Mouse (Mus musculus): ENCODE measurements around the gene Ormdl3. TPM values are rescaled to one million over a fixed set of nuclear protein-coding genes. Genes with fewer than 3 reads are reported as not detected.
"Not testable (repeated sequence)": the region's sequence is repeated elsewhere in the genome, so short reads cannot be mapped to it uniquely, and the experiment has no call there.

Ormdl3 gene
- polyA plus RNA-seq (2014; fragmentation: Nextera tagmentation; extraction: Ambion mirVana): 10.9 and 11.7 TPM in 2 replicates

- Histone ChIP-seq H3K9me3 (ENCODE audit: control insufficient read depth, low read length) (no peaks in the 10 kb centered on the region), H3K27ac (ENCODE audit: low read depth, low read length) (peak within 1 kb of the TSS; percentile 97), H3K36me3 (ENCODE audit: control insufficient read depth, insufficient read depth, low read length) (peaks cover 8% of the 10 kb centered on the region; the same call in 1 of the 2 replicates), H3K4me2 (peak within 1 kb of the TSS; percentile 89), H3K4me3 (ENCODE audit: low read depth, low read length) (peak within 1 kb of the TSS; percentile 70), H3K9ac (ENCODE audit: low read depth, low read length) (peak within 1 kb of the TSS; percentile 75), H3K4me1 (replicated peaks; ENCODE audit: control insufficient read depth, insufficient read depth, low read length) (peaks cover 58% of the 10 kb centered on the region), H3K27me3 (replicated peaks; ENCODE audit: control insufficient read depth, insufficient read depth, low read length) (no peaks in the 10 kb centered on the region)
- DNase-seq (ENCODE audit: low spot score): peak; percentile 99
- ATAC-seq (replicated peaks; ENCODE audit: low FRiP score): peak; percentile 77
- WGBS: under 1% methylated on average over 49 of the region's 49 CpGs
These were observed at the start of gene Ormdl3 for GRCm38 (mm10) chr11:98586892-98587563. Gene Ormdl3 (minus strand): TSS chr11:98587368.

GRCm38 (mm10) chr11:98635312-98635970 lies 48.3 kb upstream of the Ormdl3 start:
- H3K4me3 ChIP-seq (ENCODE audit: low read depth, low read length); H3K9ac ChIP-seq (ENCODE audit: low read depth, low read length); H3K4me2 ChIP-seq; DNase-seq (ENCODE audit: low spot score); H3K4me1 ChIP-seq (replicated peaks; ENCODE audit: control insufficient read depth, insufficient read depth, low read length); H3K9me3 ChIP-seq (ENCODE audit: control insufficient read depth, low read length); H3K27ac ChIP-seq (ENCODE audit: low read depth, low read length); H3K27me3 ChIP-seq (replicated peaks; ENCODE audit: control insufficient read depth, insufficient read depth, low read length); ATAC-seq (replicated peaks; ENCODE audit: low FRiP score); H3K36me3 ChIP-seq (ENCODE audit: control insufficient read depth, insufficient read depth, low read length): not testable (repeated sequence)
- WGBS: 27% methylated on average over 10 of the region's 10 CpGs

DNA sequence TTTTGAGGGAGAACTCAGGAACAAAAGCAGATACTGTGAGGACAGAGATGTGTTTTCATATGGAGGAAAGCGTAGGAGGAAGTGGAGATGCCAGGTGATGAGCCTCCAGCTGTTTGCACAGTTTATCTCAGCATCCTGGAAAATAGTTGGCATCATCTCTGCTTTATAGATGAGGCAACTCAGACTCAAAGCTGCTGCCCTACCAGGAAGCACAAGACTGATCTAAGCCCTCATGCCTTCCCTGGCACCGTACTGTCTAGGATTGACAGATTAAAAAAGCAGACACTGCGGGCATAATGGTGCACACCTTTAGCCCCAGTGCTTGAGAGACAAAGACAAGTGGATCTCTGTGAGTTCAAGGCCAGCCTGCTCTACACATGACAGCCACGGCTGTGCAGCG lies 43.5 kb upstream of the Ormdl3 start:
- no peaks in the 10 kb centered on the region for H3K9me3 ChIP-seq (ENCODE audit: control insufficient read depth, low read length)
- ATAC-seq (replicated peaks; ENCODE audit: low FRiP score): no peak
- no peaks in the 10 kb centered on the region for H3K27me3 ChIP-seq (replicated peaks; ENCODE audit: control insufficient read depth, insufficient read depth, low read length)
- 85% methylated on average over 5 of the region's 5 CpGs for WGBS
- no peak for DNase-seq (ENCODE audit: low spot score)
- H3K4me1 ChIP-seq (replicated peaks; ENCODE audit: control insufficient read depth, insufficient read depth, low read length): no peaks in the 10 kb centered on the region
- no peak overlapping the region for H3K4me3 ChIP-seq (ENCODE audit: low read depth, low read length)
- no peak overlapping the region for H3K9ac ChIP-seq (ENCODE audit: low read depth, low read length)
- H3K27ac ChIP-seq (ENCODE audit: low read depth, low read length): no peak overlapping the region
- no peaks in the 10 kb centered on the region for H3K36me3 ChIP-seq (ENCODE audit: control insufficient read depth, insufficient read depth, low read length)
- H3K4me2 ChIP-seq: no peak overlapping the region

GRCm38 (mm10) chr11:98628706-98629105 lies 41.5 kb upstream of the Ormdl3 start:
- Histone ChIP-seq H3K9ac (ENCODE audit: low read depth, low read length) (no peak overlapping the region), H3K4me3 (ENCODE audit: low read depth, low read length) (no peak overlapping the region), H3K27ac (ENCODE audit: low read depth, low read length) (no peak overlapping the region), H3K36me3 (ENCODE audit: control insufficient read depth, insufficient read depth, low read length) (no peaks in the 10 kb centered on the region), H3K4me2 (no peak overlapping the region), H3K9me3 (ENCODE audit: control insufficient read depth, low read length) (peaks cover 2% of the 10 kb centered on the region; the same call in 1 of the 2 replicates), H3K4me1 (replicated peaks; ENCODE audit: control insufficient read depth, insufficient read depth, low read length) (no peaks in the 10 kb centered on the region), H3K27me3 (replicated peaks; ENCODE audit: control insufficient read depth, insufficient read depth, low read length) (no peaks in the 10 kb centered on the region)
- ATAC-seq (replicated peaks; ENCODE audit: low FRiP score) (no peak), DNase-seq (ENCODE audit: low spot score) (no peak)
- 95% methylated on average over 3 of the region's 3 CpGs for WGBS

DNA sequence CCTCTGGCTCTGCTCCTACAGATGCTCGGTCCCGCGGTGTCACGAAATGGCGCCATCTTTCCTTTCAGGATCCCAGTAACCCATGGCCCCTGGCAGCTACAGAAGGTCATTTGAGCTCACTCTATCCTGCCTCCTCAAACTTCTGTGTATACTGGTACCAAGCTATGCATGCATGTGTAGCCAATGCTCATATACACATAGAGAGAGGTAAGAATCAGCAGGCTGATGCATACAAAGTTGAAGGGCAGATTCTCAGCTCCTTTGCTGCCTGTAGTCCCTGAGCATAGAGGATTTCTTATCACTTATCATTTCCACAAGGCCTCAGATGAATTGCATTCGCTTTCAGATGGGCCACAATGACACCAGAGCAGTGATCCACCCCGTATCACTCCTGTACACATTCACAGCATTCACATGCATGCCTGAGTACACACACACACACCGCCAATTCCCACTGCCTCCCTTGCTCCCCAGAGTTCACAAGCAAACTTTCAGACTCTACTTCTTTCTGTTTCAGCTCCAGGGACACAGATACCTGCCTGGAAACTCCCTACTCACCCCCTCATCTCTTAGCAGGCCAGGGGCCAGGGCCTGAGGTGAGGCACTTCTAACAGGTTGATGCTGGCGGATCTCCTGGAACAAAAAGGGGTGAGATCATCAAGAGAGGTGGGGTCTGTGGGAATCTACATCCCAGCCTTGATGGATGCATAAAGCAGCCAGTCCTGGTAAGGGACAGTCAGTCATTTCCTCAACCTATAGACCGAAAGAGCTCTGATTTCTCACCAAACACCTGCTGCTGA lies 38.6 kb upstream of the Ormdl3 start, which contains the start of the genes Gm12355 and Gsdma3:
TSS of gene Gm12355 (minus strand) at position 51 of the 800 bp plus-strand sequence.
TSS of gene Gsdma3 (plus strand) at position 750 of the 800 bp plus-strand sequence.
- H3K4me3 ChIP-seq (ENCODE audit: low read depth, low read length): no peak within 1 kb of the TSS
- 86% methylated on average over 10 of the region's 10 CpGs for WGBS
- ATAC-seq (replicated peaks; ENCODE audit: low FRiP score): no peak
- H3K27me3 ChIP-seq (replicated peaks; ENCODE audit: control insufficient read depth, insufficient read depth, low read length): no peaks in the 10 kb centered on the region
- H3K4me1 ChIP-seq (replicated peaks; ENCODE audit: control insufficient read depth, insufficient read depth, low read length): no peaks in the 10 kb centered on the region
- H3K36me3 ChIP-seq (ENCODE audit: control insufficient read depth, insufficient read depth, low read length): no peaks in the 10 kb centered on the region
- H3K27ac ChIP-seq (ENCODE audit: low read depth, low read length): no peak within 1 kb of the TSS
- no peak for DNase-seq (ENCODE audit: low spot score)
- no peak within 1 kb of the TSS for H3K9ac ChIP-seq (ENCODE audit: low read depth, low read length)
- H3K4me2 ChIP-seq: no peak within 1 kb of the TSS
- H3K9me3 ChIP-seq (ENCODE audit: control insufficient read depth, low read length): peaks cover 4% of the 10 kb centered on the region; the same call in 1 of the 2 replicates

GRCm38 (mm10) chr11:98624381-98624780 lies 37.2 kb upstream of the Ormdl3 start:
- not testable (repeated sequence) for H3K4me2 ChIP-seq
- WGBS: 82% methylated on average over 2 of the region's 2 CpGs

GRCm38 (mm10) chr11:98623981-98624380 lies 36.8 kb upstream of the Ormdl3 start:
- H3K27me3 ChIP-seq (replicated peaks; ENCODE audit: control insufficient read depth, insufficient read depth, low read length); H3K36me3 ChIP-seq (ENCODE audit: control insufficient read depth, insufficient read depth, low read length); H3K4me3 ChIP-seq (ENCODE audit: low read depth, low read length); H3K4me2 ChIP-seq; ATAC-seq (replicated peaks; ENCODE audit: low FRiP score); H3K4me1 ChIP-seq (replicated peaks; ENCODE audit: control insufficient read depth, insufficient read depth, low read length); DNase-seq (ENCODE audit: low spot score); H3K9ac ChIP-seq (ENCODE audit: low read depth, low read length); H3K9me3 ChIP-seq (ENCODE audit: control insufficient read depth, low read length); H3K27ac ChIP-seq (ENCODE audit: low read depth, low read length): not testable (repeated sequence)
- 73% methylated on average over 6 of the region's 6 CpGs for WGBS

More at GRCm38 (mm10) chr11:98624381-98624780, 37.2 kb upstream of the Ormdl3 start:
- not testable (repeated sequence) for H3K4me1 ChIP-seq (replicated peaks; ENCODE audit: control insufficient read depth, insufficient read depth, low read length); H3K9me3 ChIP-seq (ENCODE audit: control insufficient read depth, low read length); ATAC-seq (replicated peaks; ENCODE audit: low FRiP score); H3K27me3 ChIP-seq (replicated peaks; ENCODE audit: control insufficient read depth, insufficient read depth, low read length); DNase-seq (ENCODE audit: low spot score); H3K36me3 ChIP-seq (ENCODE audit: control insufficient read depth, insufficient read depth, low read length); H3K9ac ChIP-seq (ENCODE audit: low read depth, low read length); H3K27ac ChIP-seq (ENCODE audit: low read depth, low read length); H3K4me3 ChIP-seq (ENCODE audit: low read depth, low read length)

DNA sequence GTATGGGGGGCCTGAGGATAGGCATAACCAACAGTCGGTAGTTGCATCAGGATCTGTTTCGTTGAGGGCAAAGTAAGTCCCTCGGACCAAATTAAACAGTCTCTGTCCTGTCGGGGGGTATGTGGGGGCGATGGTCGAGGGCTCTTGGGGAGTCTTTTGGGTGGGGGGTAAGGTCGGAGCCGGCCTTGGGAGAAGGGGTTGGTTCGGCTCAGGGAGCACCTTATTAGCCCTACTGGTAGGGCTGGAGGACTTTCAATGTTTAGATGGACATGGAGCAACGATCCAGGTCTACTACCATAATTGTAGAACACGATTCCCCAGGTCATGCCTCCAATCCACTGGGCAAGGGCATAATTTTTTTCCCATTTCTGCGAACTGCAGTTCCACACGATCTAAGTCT lies 33.6 kb upstream of the Ormdl3 start:
- ATAC-seq (replicated peaks; ENCODE audit: low FRiP score): no peak
- Histone ChIP-seq H3K4me3 (ENCODE audit: low read depth, low read length) (no peak overlapping the region), H3K9me3 (ENCODE audit: control insufficient read depth, low read length) (peaks cover 4% of the 10 kb centered on the region; the same call in 1 of the 2 replicates), H3K36me3 (ENCODE audit: control insufficient read depth, insufficient read depth, low read length) (no peaks in the 10 kb centered on the region), H3K4me2 (no peak overlapping the region), H3K4me1 (replicated peaks; ENCODE audit: control insufficient read depth, insufficient read depth, low read length) (no peaks in the 10 kb centered on the region), H3K27ac (ENCODE audit: low read depth, low read length) (no peak overlapping the region), H3K27me3 (replicated peaks; ENCODE audit: control insufficient read depth, insufficient read depth, low read length) (no peaks in the 10 kb centered on the region), H3K9ac (ENCODE audit: low read depth, low read length) (no peak overlapping the region)
- WGBS: 90% methylated on average over 13 of the region's 13 CpGs
- DNase-seq (ENCODE audit: low spot score): no peak

Measured in liver, embryonic 11.5 days (tissue).